Mouse (Mus musculus): ENCODE data around the gene Cpne4.
A peak's percentile ranks its signal among the peaks of the same experiment; 100 is the strongest.

The Cpne4 gene

DNA sequence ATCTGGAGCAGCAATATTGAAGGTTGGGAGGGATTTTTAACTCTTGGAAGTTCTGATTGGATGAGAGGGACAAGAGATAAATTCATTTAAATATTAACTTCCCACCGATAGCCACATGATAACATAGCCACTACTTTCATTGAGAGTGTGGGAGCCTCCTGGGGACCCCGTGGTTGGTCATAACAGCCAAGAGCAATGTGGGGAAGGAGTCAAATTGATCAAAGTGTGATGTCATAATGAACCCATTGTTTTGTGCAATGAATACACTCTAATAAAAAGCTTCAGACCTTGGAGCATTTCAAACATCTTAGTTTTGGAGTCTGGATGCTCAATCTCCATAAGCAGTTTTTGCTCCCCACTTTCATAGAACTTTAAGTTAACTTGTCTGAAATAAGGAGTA lies at the start of gene Cpne4:
Gene Cpne4, plus strand, starts transcription at position 301 of the 400 bp plus-strand sequence.
- no peak for DNase-seq

GRCm38 (mm10) chr9:104515187-104515586 lies 31.9 kb upstream of the Cpne4 start:
- no peak for DNase-seq

DNA sequence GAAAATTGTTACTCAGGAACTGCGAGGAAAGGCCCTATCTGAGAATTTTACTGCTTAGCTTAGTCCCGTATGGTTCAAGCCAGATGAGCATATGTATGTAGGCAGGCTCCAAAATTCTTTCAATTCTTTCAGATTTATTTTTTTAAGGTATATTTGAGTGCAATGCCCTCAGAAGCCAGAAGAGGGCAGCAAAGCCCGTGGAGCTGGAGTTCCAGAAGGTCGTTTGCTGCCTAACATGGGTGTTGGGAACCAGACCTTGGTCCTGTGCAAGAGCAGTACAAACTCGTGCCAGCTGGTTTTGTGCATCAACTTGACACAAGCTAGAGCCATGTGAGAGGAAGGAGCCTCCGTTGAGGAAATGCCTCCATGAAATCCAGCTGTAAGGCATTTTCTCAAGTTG lies 11.6 kb upstream of the Cpne4 start:
- DNase-seq = no peak

DNA sequence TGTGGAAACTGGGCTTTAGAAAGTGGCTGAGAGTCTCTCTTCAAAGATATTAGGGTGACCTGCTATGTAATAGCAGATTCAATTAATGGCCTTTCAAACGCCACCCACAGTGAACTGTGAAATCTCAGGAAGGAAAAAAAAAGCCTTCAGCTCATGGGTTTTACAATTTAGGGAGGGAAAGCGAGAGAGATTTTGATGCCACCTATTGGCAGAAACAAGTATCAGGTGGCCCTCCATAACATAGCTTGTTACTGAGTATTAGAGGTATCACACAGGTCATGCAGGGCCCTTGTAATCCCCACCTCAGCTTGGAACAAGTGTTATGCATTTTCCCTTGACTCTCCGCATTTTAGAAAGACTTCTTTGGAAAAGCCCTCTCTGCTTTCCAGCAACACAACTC lies 18.7 kb downstream of the Cpne4 start:
- no peak for DNase-seq

GRCm38 (mm10) chr9:104566468-104566867 lies 19.4 kb downstream of the Cpne4 start:
- no peak for DNase-seq

DNA sequence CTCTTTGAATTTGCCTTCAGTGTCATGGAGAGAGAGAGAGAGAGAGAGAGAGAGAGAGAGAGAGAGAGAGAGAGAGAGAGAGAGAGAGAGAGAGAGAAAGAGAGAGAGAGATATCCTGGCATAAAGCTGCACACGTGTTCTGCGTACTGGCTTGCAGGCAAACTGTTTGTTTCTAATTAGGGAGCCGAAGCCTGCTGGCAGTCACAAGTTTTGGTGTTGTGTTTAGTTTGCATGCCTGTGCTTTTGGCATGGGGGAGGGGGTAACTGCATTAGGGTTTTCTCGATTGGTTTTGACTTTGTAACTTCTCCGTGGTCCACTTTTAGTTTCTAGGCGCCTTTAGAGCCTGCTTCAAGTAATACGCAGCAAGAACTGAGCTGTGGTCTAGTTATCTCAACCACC lies 20.0 kb downstream of the Cpne4 start:
- no peak for DNase-seq

GRCm38 (mm10) chr9:104569480-104570167 lies 22.5 kb downstream of the Cpne4 start:
- DNase-seq = peak; percentile 82

DNA sequence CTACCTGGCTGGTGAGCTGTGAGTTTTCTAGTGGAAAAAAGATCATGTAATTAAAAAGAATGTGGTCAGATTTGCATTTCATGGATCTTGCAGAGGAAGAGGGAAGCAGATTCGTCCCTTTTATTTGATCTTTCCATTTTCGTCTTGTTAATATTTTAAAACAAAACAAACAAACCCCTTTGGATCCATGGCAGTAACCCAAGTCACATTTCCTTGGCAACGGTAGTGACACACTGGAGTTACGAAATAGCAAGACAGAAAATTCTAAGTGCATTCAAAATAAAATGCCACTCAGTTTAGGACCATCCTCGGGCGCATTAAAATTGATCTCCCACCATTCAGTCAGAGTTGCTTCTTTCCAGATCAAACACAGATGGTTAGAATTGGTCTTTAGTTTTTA lies 25.8 kb downstream of the Cpne4 start:
- DNase-seq = no peak

DNA sequence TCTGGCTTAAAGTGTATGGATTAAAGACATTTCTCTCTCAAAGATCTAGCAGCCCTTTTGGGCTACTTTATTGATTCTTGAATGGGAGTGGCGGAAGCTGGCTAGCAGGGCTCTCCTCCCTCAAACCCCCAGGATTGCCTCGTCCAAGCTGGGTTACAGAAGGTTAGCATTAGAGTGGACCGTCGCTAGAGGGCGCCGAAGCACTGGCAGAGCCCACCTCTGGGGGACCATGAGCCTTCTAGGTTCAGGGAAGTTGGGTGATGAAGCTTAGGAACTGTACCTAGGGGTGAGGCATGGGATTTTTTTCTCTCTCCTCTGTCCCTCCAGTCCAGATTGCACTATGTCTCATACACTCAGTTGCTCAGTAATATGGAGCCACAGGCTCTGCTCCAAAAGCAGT lies 27.4 kb downstream of the Cpne4 start:
- peak; percentile 68 for DNase-seq

DNA sequence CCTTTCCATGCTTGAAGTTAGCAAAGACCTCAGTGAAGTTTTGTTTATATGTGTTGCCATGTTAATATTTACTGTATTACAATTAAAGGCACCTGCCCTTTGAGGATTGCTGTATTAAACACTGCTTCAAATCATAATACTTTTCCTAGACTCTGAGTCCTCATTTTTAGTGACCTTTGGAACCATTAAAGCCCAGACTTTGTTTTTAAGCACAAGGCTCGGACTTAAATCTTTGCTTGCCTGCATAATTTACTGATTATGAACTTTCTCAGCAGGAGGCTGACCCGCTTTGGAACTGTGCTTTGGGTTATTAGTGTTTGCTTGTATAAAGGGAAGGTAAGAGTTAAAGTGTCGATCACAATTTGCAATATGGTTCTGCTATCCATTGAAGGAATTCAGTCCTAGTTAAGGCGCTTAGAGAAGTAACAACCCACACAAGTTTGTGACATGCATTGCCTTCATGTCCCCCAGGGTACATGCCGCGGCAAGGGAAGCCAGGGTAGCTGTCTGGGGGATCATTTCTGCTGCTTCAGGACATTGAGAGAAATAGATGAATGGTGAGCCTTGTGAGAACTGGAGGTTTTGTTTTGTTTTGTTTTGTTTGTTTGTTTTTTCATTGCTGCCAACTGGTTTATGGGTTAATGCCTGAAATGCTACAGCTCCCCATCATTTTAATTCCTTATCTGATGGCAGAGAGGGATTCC lies 35.0 kb downstream of the Cpne4 start:
- no peak for DNase-seq

- DNase-seq = peak; percentile 27
These were observed 35.6 kb downstream of the Cpne4 start for GRCm38 (mm10) chr9:104582675-104583074.

GRCm38 (mm10) chr9:104594550-104594949 lies 47.5 kb downstream of the Cpne4 start:
- peak; percentile 80 for DNase-seq

- DNase-seq = no peak
These were observed 47.9 kb downstream of the Cpne4 start for GRCm38 (mm10) chr9:104594979-104595378.

- DNase-seq = no peak
These were observed 65.4 kb downstream of the Cpne4 start for GRCm38 (mm10) chr9:104612523-104612922.

GRCm38 (mm10) chr9:104616691-104617090 lies 69.6 kb downstream of the Cpne4 start:
- peak; percentile 72 for DNase-seq

- DNase-seq = peak; percentile 67
These were observed 76.5 kb downstream of the Cpne4 start for GRCm38 (mm10) chr9:104623564-104623963.

- DNase-seq = no peak
These were observed 80.7 kb downstream of the Cpne4 start for GRCm38 (mm10) chr9:104627816-104628215.

- DNase-seq = no peak
These were observed 82.2 kb downstream of the Cpne4 start for GRCm38 (mm10) chr9:104629282-104629681.

GRCm38 (mm10) chr9:104646348-104646994 lies 99.4 kb downstream of the Cpne4 start:
- peak; percentile 14 for DNase-seq

- no peak for DNase-seq
These were observed 105.7 kb downstream of the Cpne4 start for GRCm38 (mm10) chr9:104652691-104653261.

- DNase-seq = peak; percentile 41
These were observed 112.7 kb downstream of the Cpne4 start for GRCm38 (mm10) chr9:104659758-104660157.

- peak; percentile 9 for DNase-seq
These were observed 129.6 kb downstream of the Cpne4 start for GRCm38 (mm10) chr9:104676665-104677064.

DNA sequence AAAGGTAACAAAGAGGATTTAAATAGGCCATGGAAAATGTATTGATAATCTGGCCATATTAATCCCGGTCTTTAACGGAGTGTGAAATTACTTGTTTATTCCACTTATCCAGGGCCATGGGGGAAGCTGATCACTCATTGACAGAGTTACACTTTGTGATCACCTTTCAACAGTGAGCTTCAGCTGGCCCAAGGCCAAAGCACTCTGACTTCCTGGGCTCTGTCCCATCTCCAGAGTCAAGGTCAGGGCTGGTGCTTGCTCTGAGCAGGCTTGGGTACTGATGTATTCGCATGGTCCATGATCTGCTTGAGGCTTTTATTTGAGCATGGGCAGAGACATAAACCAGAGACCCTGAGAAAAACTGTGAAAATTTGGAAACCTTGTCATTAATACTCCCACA lies 131.5 kb downstream of the Cpne4 start:
- DNase-seq = peak; percentile 81

GRCm38 (mm10) chr9:104687051-104687450 lies 140.0 kb downstream of the Cpne4 start:
- no peak for DNase-seq
